Mouse (Mus musculus) kidney, adult 11 months (tissue): ENCODE data around the gene Mettl8.
A peak's percentile ranks its signal among the peaks of the same experiment; 100 is the strongest.

Experiments used
- DNase-seq: peaks from one replicate; pipeline ENCODE4 v3.0.0; 2022

Gene Mettl8

DNA sequence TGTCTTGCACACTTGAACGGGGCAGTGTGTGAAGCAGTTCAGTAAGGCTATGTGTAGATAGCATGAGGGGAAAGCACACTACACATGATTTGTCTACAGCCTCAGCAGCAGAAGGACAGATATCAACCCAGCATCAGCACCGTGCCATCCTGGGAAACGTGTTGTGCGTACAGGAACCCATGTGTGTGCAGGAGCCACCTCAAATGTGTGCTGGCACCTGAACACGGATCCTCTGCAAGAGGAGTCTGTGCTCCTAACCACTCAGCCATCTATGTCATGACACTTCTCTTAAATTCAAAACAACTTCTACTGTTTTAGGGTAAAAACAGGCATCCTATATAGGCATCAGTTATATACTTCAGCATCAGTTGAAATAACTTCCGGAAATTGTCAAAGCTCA, 80.6 kb downstream of the Mettl8 start:
- DNase-seq: no peak

DNA sequence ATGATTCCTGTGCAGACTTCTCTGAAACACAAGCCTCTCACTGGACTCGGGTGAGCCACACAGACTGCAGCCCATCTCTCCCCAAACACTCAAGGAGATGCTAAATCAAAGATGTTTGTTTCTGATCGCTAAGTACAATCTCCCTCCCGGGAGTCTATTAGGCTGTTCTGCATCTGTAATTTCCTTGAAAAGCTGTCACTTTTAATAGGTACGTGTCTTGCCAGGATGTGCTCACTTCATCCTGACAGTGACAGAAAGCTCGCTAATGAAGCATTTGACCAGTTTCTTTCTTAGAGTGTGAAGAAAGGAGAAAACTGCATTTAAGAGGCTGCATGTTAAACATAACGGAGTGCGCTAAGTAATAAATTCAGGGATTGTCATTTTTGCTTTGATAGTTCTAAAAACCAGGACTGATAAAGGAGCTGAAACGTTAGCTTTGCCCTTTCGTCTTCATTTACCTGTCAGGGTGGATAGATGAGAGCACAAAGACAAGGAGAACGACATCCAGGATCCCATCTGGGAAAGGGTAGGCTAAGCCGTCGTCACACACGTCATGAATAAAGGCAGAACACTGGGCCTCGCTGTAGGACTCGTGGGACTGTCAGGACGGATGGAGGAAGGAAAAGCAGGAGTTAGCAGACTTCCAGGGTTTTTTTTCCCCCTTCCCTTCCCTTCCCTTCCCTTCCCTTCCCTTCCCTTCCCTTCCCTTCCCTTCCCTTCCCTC, 82.4 kb downstream of the Mettl8 start:
- DNase-seq: no peak

DNA sequence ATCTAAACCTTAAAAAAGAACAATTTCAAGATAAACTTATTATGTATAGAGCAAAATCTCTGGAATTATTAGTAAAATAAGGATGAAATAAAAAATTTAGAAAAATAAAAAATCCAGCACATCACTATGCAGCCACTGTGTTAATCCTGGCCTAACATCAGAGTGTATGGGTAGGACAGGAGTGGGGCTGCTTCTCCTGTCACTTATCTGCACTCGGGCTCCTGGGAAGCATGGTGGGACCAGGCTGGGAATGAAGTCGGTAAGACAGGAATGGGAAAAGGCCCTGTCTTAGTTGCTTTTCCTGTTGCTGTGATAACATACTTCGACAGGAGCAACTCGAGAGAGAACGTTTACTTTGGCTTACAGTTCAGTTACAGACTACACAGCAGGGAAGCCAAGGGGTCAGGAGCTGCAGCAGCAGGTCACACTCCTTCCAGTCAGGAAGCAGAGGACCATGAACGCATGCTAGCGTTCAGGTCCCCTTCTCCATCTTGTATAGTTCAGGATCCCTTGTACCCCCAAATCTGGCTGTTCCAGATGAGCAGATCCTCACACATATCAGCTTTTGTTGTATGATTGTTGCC, 85.1 kb downstream of the Mettl8 start:
- DNase-seq: no peak

DNA sequence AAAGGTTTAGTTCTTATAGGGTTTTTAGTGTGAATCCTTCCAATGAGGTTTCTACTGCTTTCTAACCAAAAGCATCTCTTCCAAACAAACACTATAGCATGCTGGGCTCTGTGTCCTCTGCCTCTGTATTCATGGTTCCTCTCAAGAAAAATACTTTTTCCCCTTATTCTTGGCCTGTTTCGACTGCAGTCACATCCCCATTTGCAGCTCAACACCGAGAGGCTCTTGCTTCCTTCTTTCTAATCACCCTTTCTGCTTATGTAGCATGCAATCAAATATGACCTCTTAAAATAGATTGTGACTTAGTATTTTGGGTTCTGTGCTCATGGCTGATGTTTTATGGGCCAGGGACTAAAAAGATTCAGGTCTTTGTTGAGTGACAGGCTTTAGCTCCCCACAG, 87.1 kb downstream of the Mettl8 start:
- DNase-seq: no peak

DNA sequence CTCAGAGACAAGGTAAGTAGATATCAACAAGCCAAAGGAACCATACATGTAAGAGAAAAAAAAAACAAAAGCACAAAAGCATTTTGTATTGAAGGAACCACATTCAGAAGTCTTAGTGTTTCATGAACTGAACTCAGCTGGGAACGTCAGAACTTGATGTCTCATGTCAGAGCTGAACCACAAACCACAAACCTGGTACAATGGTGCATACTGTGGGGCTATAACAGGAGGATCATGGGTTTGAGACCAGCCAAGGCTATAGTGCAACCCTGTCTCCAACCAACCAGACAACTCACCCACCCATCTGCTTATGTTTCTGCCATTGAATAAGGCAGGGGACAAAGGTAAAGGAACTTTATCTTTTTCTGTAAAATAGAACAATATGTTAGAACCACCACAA, 88.2 kb downstream of the Mettl8 start:
- no peak for DNase-seq

DNA sequence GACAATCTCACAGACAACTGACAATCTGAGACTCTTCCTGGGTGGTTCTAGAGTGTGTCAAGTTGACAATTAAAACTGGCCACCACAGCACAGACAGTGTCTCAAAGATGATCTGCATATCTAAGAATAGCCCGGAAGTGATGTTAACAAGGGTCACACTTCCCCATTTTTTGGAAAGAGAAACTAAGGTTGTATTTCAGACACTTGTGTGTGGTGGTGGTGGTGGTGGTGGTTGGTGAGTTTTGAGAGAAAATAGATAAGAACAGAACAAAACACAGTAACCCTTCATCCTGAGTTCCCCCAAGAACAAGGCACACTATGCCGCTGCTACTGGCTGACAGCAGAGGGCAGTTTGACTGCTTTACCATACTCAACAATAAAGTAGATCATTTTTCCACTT, 90.6 kb downstream of the Mettl8 start:
- DNase-seq: no peak

DNA sequence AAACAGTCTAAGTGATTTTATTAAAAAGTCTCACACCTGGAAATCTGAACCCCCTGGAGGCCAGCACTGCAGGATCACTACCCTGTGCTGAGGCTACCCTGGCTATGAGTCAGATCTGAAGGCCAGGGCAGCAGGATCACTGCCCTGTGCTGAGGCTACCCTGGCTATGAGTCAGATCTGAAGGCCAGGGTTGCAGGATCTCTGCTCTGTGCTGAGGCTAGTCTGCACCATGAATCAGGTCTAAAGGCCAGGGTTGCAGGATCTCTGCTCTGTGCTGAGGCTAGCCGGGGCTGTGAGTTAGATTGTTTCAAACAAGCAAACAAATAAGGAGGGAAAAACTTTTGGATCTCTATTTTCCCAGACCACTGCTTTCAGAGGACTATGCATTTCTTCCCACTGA, 92.5 kb downstream of the Mettl8 start:
- DNase-seq: no peak

DNA sequence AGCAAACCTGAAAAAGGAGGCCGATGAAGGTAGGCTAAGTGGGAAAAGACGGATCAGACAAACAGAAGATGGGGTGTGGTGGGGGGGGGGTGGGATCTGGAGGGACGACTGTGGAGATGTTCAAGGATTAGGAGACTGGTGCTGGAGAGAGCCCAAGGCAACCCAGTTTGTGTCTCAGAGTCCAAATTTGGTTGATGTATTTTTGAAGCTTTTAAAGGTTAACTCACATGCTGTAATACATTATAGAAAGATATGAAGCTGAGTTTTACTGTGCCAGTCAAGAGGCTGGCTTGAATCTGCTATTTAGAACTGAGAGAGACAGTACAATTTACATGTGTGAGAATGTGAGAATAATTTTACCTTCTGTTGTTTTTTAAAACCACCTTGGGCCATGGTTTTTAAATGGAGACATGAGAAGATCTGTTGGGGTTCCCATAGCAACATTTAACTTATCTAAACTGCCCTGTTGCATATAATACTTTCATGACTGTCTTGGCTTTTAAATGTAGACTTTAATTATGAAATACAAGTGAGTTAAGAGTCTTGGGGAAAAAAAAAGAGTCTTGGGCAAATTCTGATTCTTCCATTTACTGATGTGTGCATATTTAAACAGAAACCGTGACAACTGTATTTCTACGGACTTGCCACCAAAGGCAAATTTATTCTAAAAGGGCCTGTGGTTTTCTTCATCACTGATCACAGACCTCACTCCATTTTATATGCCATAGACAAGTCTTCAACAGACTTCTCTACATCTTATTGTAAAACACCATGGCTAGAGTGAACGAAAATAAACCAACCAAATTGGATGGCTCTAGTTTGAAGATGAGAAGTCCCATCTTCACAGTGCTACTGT, 94.1 kb downstream of the Mettl8 start:
- no peak for DNase-seq

DNA sequence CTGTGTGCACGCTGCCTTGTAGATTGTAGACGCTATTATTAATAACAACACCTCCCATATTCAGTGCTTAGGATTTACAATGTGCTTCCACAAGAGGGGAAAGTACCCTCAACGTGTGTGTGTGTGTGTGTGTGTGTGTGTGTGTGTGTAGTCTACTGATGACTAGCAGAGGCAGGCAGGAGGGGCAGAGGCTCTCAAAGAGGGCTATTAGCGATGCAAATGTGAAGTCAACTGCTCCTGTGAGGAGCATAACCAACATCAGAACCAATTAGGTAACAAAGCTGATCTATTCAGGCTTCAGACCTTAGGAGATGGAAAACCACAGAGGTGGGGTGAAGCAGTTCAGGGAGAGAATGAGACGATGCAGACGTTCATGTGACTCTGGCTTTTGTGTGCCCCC, 95.3 kb downstream of the Mettl8 start:
- no peak for DNase-seq

DNA sequence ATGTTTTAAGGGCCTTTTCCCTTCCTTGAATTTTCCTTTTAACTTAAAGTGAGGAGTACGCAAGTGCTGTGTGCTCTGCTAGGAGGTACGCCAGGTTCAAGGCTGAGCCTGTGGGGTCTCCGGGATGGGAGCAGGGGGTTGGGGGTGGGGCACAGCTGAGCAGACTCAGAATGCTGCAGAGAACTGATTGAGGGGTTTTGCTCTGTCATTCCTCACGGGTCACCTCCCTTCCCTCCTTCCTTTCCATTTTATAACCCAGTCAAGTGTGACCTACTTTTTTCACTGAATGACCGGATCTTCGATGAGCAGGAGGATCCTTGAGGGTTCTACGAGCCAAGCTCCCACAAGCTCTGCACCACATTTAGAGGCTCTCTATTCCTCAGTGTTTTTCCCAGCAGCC, 96.0 kb downstream of the Mettl8 start:
- DNase-seq: no peak

DNA sequence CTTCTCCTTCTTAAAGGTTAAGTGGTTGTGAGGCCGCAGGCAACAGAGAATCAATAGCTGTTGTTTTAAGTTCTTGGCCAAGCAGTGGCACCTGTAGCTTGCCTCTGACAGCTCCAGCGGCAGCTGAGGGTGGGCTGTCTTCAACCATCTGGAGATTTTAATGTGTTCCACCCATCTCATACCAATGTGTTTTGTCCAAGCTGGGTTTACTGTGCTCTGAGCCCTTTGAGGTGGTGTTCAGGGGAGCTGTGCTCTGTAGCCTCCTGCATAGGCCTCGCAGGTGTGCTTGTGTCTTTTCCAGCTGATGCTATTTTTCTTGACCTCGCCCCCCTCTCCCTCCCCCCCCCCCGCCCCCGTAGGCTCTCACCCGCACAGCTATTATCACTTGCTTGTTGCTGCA, 96.8 kb downstream of the Mettl8 start:
- no peak for DNase-seq

DNA sequence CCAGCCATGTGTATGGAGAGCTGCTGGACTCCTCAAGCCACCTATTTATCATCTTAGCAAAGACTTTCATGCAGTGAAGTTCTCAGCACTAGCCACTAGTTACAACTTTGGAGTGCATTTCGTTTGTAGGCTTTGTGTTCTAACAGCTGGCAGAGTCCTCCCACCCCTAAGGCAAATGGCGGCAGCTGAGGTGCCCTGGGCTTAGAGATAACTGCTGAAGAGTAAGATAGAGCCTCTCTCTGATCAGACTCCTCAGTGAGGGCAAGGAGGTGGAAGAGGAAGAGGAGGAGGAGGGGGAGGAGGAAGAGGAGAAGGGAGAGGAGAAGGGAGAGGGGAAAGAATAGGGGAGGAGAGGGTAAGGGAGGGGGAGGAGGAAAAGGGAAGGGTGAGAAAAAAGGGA, 101.8 kb downstream of the Mettl8 start:
- DNase-seq: no peak

DNA sequence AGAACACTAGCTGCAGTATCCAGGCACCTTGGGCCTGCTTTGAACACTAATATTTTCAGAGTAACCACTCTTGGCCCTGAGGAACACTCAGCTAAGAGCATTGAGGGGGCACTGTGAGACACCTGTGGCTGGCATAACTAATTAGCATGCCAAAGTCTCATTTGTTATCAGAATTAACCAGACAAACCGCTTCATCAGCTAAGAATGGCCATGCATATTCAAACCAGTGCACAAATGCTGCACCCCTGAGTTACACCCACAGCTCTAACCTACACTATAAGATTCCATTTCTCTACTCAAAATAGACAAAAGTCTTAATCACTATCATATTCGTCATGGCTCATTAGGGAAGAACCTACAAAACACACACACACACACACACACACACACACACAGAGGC, 103.4 kb downstream of the Mettl8 start:
- DNase-seq: no peak

DNA sequence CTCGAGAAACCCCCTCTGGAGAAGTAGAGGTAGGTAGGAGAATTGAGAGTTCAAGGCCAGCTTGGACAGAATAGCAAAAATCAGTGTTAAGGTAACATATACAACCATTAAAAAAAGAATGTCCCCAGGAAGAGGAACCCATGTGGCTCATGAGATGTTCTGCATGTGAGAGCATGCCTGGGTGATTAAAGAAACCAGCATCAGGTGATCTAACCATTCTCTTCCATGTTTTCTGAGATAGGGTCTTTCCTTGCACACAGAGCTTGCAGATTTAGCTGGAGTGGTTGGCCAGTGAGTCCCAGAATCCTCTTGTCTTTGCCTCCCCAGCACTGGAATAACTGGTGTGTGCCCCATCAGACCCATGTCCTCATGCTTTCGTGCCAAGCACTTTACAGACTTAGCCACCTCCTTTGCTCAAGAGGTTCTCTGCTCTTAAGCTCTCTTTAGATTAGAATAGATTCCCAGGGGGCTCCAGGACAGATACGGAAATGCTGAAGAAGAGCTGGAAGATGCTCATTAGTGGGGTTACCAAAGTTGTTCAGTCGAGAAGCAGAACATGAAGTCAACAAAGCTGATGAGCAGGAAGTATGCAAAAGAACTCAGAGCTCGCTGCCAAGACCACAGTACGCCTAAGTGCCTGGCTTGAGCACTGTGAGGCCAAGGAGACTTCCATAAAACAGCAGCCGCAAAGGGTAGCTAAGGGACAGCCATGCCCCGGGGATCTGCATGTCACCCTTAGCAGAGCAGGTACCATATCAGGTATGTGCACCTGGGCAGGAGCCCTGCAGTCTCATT, 110.7 kb downstream of the Mettl8 start:
- DNase-seq: peak; percentile 25

DNA sequence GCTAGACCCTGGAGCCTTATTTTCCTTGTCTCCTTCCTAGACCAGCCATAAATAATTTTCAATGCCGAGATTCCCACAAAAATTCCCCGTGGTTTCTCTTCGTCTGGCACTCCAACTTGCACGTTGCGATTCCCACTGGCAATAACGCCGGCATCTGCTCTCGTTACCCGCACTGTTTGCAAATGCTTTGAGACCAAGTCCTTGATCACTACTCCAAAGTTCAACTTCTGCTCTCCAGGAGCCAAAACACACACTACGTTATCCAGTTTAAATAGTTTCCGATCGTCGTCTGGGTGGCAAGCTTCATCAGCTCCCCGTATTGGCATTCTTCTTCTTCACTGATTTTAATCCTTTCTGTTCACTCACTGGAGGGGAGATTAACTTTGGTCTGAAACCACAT, 114.6 kb downstream of the Mettl8 start:
- DNase-seq: peak; percentile 53

DNA sequence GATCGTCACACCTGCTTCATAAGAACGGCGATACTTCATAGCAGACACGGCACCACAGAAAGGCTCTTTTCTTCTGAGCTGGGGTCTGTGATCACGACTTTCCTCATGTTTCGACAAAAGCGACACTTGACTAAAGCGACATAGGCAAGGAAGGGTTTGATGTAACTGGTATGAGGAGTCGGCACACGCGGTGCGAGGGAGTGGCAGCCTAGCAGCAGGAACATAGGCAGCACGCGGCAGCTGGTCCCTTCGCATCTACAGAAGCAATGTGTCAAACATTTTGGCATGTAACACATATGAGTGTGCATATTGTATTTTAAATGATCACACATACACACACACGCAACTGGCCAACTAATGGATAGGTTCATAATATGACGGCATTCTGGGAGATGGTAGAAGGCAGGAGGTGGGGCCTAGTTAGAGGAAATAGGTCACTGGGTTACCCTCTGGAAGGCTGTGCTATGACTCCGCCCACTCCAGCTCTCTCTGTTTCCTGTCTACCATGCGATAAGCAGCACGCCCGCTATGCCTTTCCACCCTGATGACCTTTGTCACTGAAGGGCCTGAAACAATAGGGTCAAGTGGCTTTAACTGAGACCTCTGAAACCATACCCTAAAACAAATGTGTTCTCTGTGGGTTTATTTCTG, 116.4 kb downstream of the Mettl8 start:
- no peak for DNase-seq

DNA sequence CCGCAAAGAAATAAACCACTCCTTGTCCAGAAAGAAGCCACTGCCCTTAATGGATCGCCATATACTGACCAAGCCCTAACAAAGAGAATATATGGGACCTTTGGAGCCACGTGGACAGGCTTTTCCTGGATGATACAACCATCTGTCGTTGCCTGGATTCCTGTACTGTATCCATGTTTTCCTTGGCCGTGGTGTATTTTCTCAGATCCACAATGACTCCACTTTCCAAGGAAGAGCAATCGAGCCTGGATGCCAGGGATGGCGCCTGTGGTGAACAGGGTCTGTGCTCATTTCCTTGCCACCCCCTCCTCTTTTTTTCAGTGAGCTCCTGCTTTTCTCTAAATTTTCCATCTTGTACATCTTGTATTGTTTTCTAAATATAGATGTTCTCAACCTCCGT, 120.6 kb downstream of the Mettl8 start:
- no peak for DNase-seq

DNA sequence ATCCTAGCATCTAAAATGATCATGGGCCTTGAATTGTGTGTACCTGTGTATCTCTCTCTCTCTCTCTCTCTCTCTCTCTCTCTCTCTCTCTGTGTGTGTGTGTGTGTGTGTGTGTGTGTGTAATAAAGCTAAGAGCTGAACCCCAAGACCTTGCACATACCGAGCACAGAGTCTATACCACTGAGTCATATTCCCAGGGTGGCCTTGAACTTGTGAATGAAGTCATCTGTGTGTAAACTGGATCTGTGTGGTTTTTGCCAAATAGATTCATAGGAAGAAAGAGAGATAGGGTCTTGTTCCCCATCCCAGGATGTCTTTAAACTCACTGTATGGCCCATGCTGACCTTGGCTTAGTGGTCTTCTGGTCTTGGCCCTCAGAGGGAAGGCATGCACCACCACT, 121.9 kb downstream of the Mettl8 start:
- DNase-seq: no peak

DNA sequence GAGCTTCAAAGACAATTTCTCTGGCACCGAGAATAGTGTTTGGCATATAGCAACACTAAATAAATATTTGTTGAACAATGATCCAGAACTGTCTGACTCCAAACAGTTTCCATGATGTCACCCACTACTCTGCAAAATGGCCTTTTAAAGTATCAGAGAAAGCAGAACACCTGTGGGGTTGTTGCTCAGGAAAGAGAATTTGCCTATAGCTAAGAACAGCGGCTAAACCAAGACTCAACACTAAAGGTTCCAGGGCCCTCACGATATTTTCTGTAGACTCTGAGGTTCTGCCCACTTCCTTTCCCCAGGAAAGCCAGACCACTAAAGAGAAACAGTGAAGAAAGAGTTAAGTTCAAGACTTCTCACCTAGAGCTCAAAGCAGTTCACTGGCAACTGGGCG, 122.4 kb downstream of the Mettl8 start:
- no peak for DNase-seq

DNA sequence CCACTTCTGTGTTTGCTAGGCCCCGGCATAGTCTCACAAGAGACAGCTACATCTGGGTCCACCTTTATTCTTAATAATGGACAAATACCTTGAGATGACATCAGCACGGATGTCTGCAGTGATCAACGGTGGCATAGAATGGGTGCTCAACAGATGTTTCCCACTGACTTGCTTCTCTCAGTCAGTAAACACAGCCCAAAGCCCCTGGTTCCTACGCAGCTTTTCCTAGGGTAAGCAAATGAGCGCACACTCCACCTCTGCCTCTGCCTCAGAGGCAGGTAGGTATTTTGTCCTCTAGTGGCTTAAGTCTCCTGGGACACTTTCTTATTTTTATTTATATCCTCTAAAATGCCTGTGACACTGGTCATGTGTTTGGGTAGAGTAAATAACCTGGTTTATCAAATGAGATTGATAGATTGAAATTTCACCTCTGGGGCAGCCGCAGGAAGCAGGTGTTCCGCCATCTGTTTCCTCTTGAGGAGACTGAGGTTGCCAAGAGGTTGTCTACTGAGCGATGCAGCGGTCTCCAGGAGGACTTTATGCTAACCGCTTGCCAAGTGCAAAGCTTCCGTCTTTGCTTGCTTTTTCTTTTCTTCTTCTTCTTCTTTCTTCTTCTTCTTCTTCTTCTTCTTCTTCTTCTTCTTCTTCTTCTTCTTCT, 124.6 kb downstream of the Mettl8 start:
- peak; percentile 35 for DNase-seq

DNA sequence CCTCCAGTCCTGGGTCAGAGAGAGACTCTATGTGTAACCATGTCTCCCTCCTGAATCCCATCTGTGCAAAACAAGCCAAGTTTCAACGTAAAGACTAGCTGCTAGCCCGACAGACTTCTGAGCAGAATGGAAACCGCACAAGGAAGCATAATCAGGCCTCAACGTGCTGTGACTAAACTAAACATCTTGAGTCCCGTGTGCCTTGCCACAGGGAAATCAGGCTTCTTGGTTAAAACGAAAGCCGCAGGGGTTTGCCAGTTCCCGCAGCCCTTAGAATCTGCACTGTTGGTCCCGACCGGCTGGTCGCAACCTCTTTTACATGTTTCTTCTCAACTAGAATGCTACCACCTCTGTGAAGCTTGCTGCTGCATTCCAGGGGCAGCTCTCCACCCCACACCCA, 125.7 kb downstream of the Mettl8 start:
- DNase-seq: no peak

DNA sequence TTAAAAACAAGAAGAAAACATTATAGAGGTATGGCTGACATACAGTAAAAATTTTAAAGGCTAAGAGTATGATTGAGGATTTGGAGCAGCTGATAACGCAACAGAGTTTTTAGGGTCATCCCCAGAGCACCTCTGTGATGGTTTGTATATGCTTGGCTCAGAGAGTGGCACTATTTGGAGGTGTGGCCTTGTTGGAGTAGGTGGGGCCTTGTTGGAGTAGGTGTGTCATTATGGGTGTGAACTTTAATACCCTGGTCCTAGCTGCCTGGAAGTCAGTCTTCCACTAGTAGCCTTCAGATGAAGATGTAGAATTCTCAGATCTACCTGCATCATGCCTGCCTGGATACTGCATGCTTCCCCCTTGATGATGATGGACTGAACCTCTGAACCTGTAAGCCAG, 131.3 kb downstream of the Mettl8 start:
- DNase-seq: no peak
